Mouse (Mus musculus) CH12.LX (cell line): Measurements from ENCODE around the gene Sfta2. TPM values are rescaled to one million over a fixed set of nuclear protein-coding genes. Genes with fewer than 3 reads are reported as not detected.
A peak's percentile ranks its signal among the peaks of the same experiment; 100 is the strongest.

Experiments used
- DNase-seq: peaks from one replicate; pipeline ENCODE4 v3.0.0-alpha.2; 2013; ENCODE audit errors: extremely low read depth
- H3K27ac ChIP-seq: 2 replicates; pipeline ENCODE4 v1.5.1; 2012; ENCODE audit warnings: low read depth, mild to moderate bottlenecking, control low read depth, moderate library complexity; ENCODE audit not compliant: insufficient read depth
- H3K27me3 ChIP-seq: replicated peaks from 2 replicates; pipeline ENCODE3; 2012; ENCODE audit warnings: inconsistent platforms
- H3K36me3 ChIP-seq, 2 experiments: replicated peaks in 1 of 2; 2 replicates each; pipeline versions ENCODE3 to v1.6.1; 2012; ENCODE audit warnings: inconsistent platforms in 1 of 2, low read length in 1 of 2, mild to moderate bottlenecking in 1 of 2, mixed read lengths in 1 of 2, moderate library complexity in 1 of 2; ENCODE audit not compliant: control insufficient read depth in 1 of 2, insufficient read depth in 1 of 2
- H3K4me1 ChIP-seq, 2 experiments: 2 replicates each; pipeline ENCODE4 v1.6.1; 2012; ENCODE audit warnings: inconsistent platforms in 1 of 2, moderate library complexity in 1 of 2; ENCODE audit not compliant: insufficient read depth in 2 of 2, control insufficient read depth in 1 of 2
- H3K4me2 ChIP-seq: 2 replicates; pipeline ENCODE4 v1.6.1; 2012; ENCODE audit warnings: low read depth, mild to moderate bottlenecking, control low read depth; ENCODE audit not compliant: poor library complexity, insufficient read depth, severe bottlenecking
- H3K4me3 ChIP-seq, 3 experiments: fragments of 150-350 bp in 1 of 3; sonication (generic) in 1 of 3; replicated peaks in 1 of 3; 2 replicates each; pipeline versions ENCODE3 to v1.5.1; 2011 to 2012; ENCODE audit warnings: low read depth in 2 of 3, low read length in 2 of 3, mild to moderate bottlenecking in 2 of 3, moderate library complexity in 2 of 3, control low read depth in 1 of 3, improper control_type of control experiment in 1 of 3, inconsistent platforms in 1 of 3, mixed read lengths in 1 of 3; ENCODE audit not compliant: poor library complexity in 1 of 3
- H3K79me2 ChIP-seq: replicated peaks from 2 replicates; pipeline ENCODE4 v1.6.1; 2012; ENCODE audit warnings: mild to moderate bottlenecking, moderate library complexity; ENCODE audit not compliant: control insufficient read depth, poor library complexity, insufficient read depth, severe bottlenecking; ENCODE audit errors: extremely low read depth
- H3K9ac ChIP-seq: 2 replicates; pipeline ENCODE4 v1.6.1; 2012; ENCODE audit warnings: low read depth, mild to moderate bottlenecking, control low read depth, moderate library complexity; ENCODE audit not compliant: insufficient read depth
- H3K9me3 ChIP-seq: replicated peaks from 2 replicates; pipeline ENCODE3; 2012; ENCODE audit warnings: low read length, inconsistent platforms, mixed read lengths
- BHLHE40 ChIP-seq: IDR thresholded peaks from 2 replicates; pipeline ENCODE4 v1.6.1; 2011; ENCODE audit warnings: mild to moderate bottlenecking, low read depth, low read length, improper control_type of control experiment
- CHD2 ChIP-seq: IDR thresholded peaks from 2 replicates; pipeline ENCODE4 v1.6.1; 2011; ENCODE audit warnings: low read length, improper control_type of control experiment
- CTCF ChIP-seq, 2 experiments: IDR thresholded peaks in 1 of 2; conservative IDR thresholded peaks in 1 of 2; 2 replicates each; pipeline ENCODE4 v1.5.1; 2011 to 2012; ENCODE audit warnings: low read depth in 2 of 2, low read length in 2 of 2, improper control_type of control experiment in 1 of 2, inconsistent platforms in 1 of 2, mild to moderate bottlenecking in 1 of 2, moderate library complexity in 1 of 2
- E2F4 ChIP-seq: IDR thresholded peaks from 2 replicates; pipeline ENCODE4 v1.6.1; 2011; ENCODE audit warnings: low read depth, low read length, improper control_type of control experiment; ENCODE audit not compliant: insufficient replicate concordance
- ELF1 ChIP-seq: IDR thresholded peaks from 2 replicates; pipeline ENCODE4 v1.6.1; 2014; ENCODE audit warnings: low read depth, mild to moderate bottlenecking, inconsistent platforms, low read length, improper control_type of control experiment
- EP300 ChIP-seq: IDR thresholded peaks from 2 replicates; pipeline ENCODE4 v1.6.1; 2011; ENCODE audit warnings: low read length, improper control_type of control experiment
- ETS1 ChIP-seq: conservative IDR thresholded peaks from 2 replicates; pipeline ENCODE4 v1.6.1; 2012; ENCODE audit warnings: low read depth, mild to moderate bottlenecking, inconsistent platforms, low read length, improper control_type of control experiment, moderate library complexity
- GABPA ChIP-seq: IDR thresholded peaks from 2 replicates; pipeline ENCODE4 v1.6.1; 2012; ENCODE audit warnings: low read depth, low read length, improper control_type of control experiment, inconsistent platforms; ENCODE audit not compliant: insufficient replicate concordance
- HCFC1 ChIP-seq: IDR thresholded peaks from 2 replicates; pipeline ENCODE4 v1.6.1; 2012; ENCODE audit warnings: low read depth, mild to moderate bottlenecking, inconsistent platforms, low read length, improper control_type of control experiment
- IRF4 ChIP-seq: IDR thresholded peaks from 2 replicates; pipeline ENCODE4 v1.6.1; 2014; ENCODE audit warnings: low read depth, mild to moderate bottlenecking, inconsistent platforms, low read length, improper control_type of control experiment
- JUN ChIP-seq: IDR thresholded peaks from 2 replicates; pipeline ENCODE4 v1.6.1; 2011; ENCODE audit warnings: low read depth, mild to moderate bottlenecking, low read length, improper control_type of control experiment, moderate library complexity; ENCODE audit not compliant: insufficient read depth
- JUND ChIP-seq: conservative IDR thresholded peaks from 2 replicates; pipeline ENCODE4 v1.6.1; 2011; ENCODE audit warnings: low read depth, low read length, improper control_type of control experiment
- KAT2A ChIP-seq: IDR thresholded peaks from 2 replicates; pipeline ENCODE4 v1.6.1; 2012; ENCODE audit warnings: low read length, improper control_type of control experiment, inconsistent platforms; ENCODE audit not compliant: insufficient replicate concordance
- MAX ChIP-seq: IDR thresholded peaks from 2 replicates; pipeline ENCODE4 v1.6.1; 2011; ENCODE audit warnings: low read length, improper control_type of control experiment
- MAZ ChIP-seq: IDR thresholded peaks from 2 replicates; pipeline ENCODE4 v1.6.1; 2012; ENCODE audit warnings: low read depth, mild to moderate bottlenecking, inconsistent platforms, low read length, improper control_type of control experiment, moderate library complexity
- MEF2A ChIP-seq: IDR thresholded peaks from 2 replicates; pipeline ENCODE4 v1.6.1; 2014; ENCODE audit warnings: low read depth, mild to moderate bottlenecking, inconsistent platforms, low read length, improper control_type of control experiment, borderline replicate concordance
- MXI1 ChIP-seq: IDR thresholded peaks from 2 replicates; pipeline ENCODE4 v1.6.1; 2011; ENCODE audit warnings: mild to moderate bottlenecking, low read depth, low read length, improper control_type of control experiment
- MYC ChIP-seq: IDR thresholded peaks from 2 replicates; pipeline ENCODE4 v1.6.1; 2011; ENCODE audit warnings: low read depth, mild to moderate bottlenecking, improper control_type of control experiment, low read length
- NELFE ChIP-seq: IDR thresholded peaks from 2 replicates; pipeline ENCODE4 v1.6.1; 2011; ENCODE audit warnings: low read depth, low read length, improper control_type of control experiment
- NRF1 ChIP-seq: IDR thresholded peaks from 2 replicates; pipeline ENCODE4 v1.6.1; 2014; ENCODE audit warnings: low read depth, mild to moderate bottlenecking, inconsistent platforms, low read length, improper control_type of control experiment, moderate library complexity
- PAX5 ChIP-seq: IDR thresholded peaks from 2 replicates; pipeline ENCODE4 v1.6.1; 2012; ENCODE audit warnings: low read length, inconsistent platforms, mixed read lengths
- POLR2A ChIP-seq: IDR thresholded peaks from 2 replicates; pipeline ENCODE4 v1.6.1; 2011; ENCODE audit warnings: low read depth, mild to moderate bottlenecking, improper control_type of control experiment, low read length
- POLR2AphosphoS2 ChIP-seq: IDR thresholded peaks from 2 replicates; pipeline ENCODE4 v1.6.1; 2011; ENCODE audit warnings: low read depth, low read length, improper control_type of control experiment
- RAD21 ChIP-seq: IDR thresholded peaks from 2 replicates; pipeline ENCODE4 v1.6.1; 2011; ENCODE audit warnings: low read depth, mild to moderate bottlenecking, low read length, improper control_type of control experiment, moderate library complexity
- RCOR1 ChIP-seq: conservative IDR thresholded peaks from 2 replicates; pipeline ENCODE4 v1.6.1; 2012; ENCODE audit warnings: low read depth, mild to moderate bottlenecking, inconsistent platforms, low read length, improper control_type of control experiment
- SIN3A ChIP-seq: IDR thresholded peaks from 2 replicates; pipeline ENCODE4 v1.6.1; 2012; ENCODE audit warnings: low read length, improper control_type of control experiment, inconsistent platforms
- SMC3 ChIP-seq: IDR thresholded peaks from 2 replicates; pipeline ENCODE4 v1.6.1; 2011; ENCODE audit warnings: low read depth, low read length, improper control_type of control experiment
- TBP ChIP-seq: conservative IDR thresholded peaks from 2 replicates; pipeline ENCODE4 v1.6.1; 2011; ENCODE audit warnings: low read depth, low read length, improper control_type of control experiment
- TCF12 ChIP-seq: IDR thresholded peaks from 2 replicates; pipeline ENCODE4 v1.6.1; 2014; ENCODE audit warnings: low read depth, mild to moderate bottlenecking, inconsistent platforms, low read length, improper control_type of control experiment
- UBTF ChIP-seq: IDR thresholded peaks from 2 replicates; pipeline ENCODE4 v1.6.1; 2012; ENCODE audit warnings: low read depth, mild to moderate bottlenecking, inconsistent platforms, low read length, improper control_type of control experiment, moderate library complexity
- USF1 ChIP-seq: IDR thresholded peaks from 2 replicates; pipeline ENCODE4 v1.6.1; 2014; ENCODE audit warnings: low read depth, mild to moderate bottlenecking, inconsistent platforms, low read length, improper control_type of control experiment
- ZC3H11A ChIP-seq: IDR thresholded peaks from 2 replicates; pipeline ENCODE4 v1.6.1; 2012; ENCODE audit warnings: low read depth, mild to moderate bottlenecking, inconsistent platforms, low read length, improper control_type of control experiment
- ZKSCAN1 ChIP-seq: IDR thresholded peaks from 2 replicates; pipeline ENCODE4 v1.6.1; 2012; ENCODE audit warnings: low read depth, inconsistent platforms, low read length, improper control_type of control experiment, borderline replicate concordance
- ZNF384 ChIP-seq: IDR thresholded peaks from 2 replicates; pipeline ENCODE4 v1.6.1; 2012; ENCODE audit warnings: low read depth, low read length, improper control_type of control experiment, inconsistent platforms
- dilution Hi-C: fragments of 300-500 bp; cut with MboI; formaldehyde crosslinking; loops from 2 replicates; pipeline ENCODE4 v1.14.3; 2020; ENCODE audit warnings: low sequenced_read_pairs; ENCODE audit not compliant: extremely low pct_unique_long_range_greater_than_20kb, extremely low pct_ligation_motif_present
- in situ Hi-C: fragments of 300-500 bp; cut with MboI; formaldehyde crosslinking; loops from 3 replicates; pipeline ENCODE4 v1.14.3; 2019; ENCODE audit warnings: low sequenced_read_pairs, low pct_ligation_motif_present, low pct_unique_long_range_greater_than_20kb, mixed read lengths
- polyA plus RNA-seq: library from polyadenylated mRNA; unstranded; fragments of >175 nt; gene quantifications from 2 replicates; pipeline ENCODE4 v1.2.1, GENCODE M21; 2012; ENCODE audit warnings: low read depth; ENCODE audit not compliant: insufficient read length
- total RNA-seq, 2 experiments: library from RNA; depleted of rRNA; stranded (reverse); fragments of 300-350 nt in 1 of 2; fragments of >200 nt in 1 of 2; gene quantifications; 2 replicates each; pipeline ENCODE4 v1.2.3; 2012 to 2014

Gene Sfta2
- total and polyA plus RNA-seq, 3 experiments, result not detected

DNA sequence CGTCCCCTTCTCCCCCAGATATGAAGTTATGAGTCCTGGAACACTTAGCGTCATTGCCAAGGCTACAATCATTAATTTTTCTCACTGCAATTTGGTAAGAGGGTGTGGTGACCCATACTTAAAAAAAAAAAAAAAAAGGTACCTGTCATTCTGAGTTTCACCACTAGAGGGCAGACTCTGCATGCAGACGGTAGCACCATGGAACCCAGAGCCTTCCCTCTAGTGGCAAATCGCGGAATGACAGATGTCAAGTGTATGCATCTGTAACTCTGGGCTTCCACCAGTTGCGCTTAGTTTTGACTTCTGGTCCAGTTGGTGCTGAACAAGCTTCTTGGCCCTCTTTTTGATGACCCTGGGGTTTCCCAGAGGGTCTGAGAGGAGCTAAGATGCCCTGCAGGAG is 23.1 kb upstream of the Sfta2 start:
- dilution Hi-C loops, result no loop called here
- no peaks in the 10 kb centered on the region for H3K79me2 ChIP-seq
- H3K4me1 ChIP-seq, result peaks cover 0 to 8% of the 10 kb centered on the region in 2 experiments; a peak in 2 of 4 replicates
- peaks cover 7% of the 10 kb centered on the region for H3K27me3 ChIP-seq
- no peak overlapping the region for H3K9ac ChIP-seq
- H3K4me2 ChIP-seq, result no peak overlapping the region
- peaks cover 5% of the 10 kb centered on the region for H3K9me3 ChIP-seq
- H3K36me3 ChIP-seq, result no peaks in the 10 kb centered on the region
- H3K4me3 ChIP-seq, result no peak overlapping the region
- H3K27ac ChIP-seq, result no peak overlapping the region
- in situ Hi-C loops, result no loop called here
- peak; percentile 88 for DNase-seq
- no peak for TF ChIP-seq MYC
- TF ChIP-seq CTCF (conservative IDR thresholded peaks at IDR 0.05 in 1 of 2, IDR thresholded peaks at IDR 0.05 in 1 of 2; ENCODE audit: low read depth in 2 of 2, low read length in 2 of 2), result peak; percentile 99
- TF ChIP-seq IRF4, result peak; percentile 32; the same call in 1 of the 2 replicates
- no peak for TF ChIP-seq MAX
- no peak for TF ChIP-seq RCOR1
- TF ChIP-seq CHD2, result no peak
- no peak for TF ChIP-seq TBP
- TF ChIP-seq UBTF, result no peak
- peak; percentile 75 for TF ChIP-seq SMC3
- TF ChIP-seq JUN, result no peak
- peak; percentile 46; the same call in 1 of the 2 replicates for TF ChIP-seq TCF12
- peak; percentile 63; the same call in 1 of the 2 replicates for TF ChIP-seq NELFE
- TF ChIP-seq GABPA, result no peak
- no peak for TF ChIP-seq NRF1
- no peak for TF ChIP-seq POLR2A
- TF ChIP-seq PAX5, result no peak
- peak; percentile 98 for TF ChIP-seq ZNF384
- peak; percentile 32; the same call in 1 of the 2 replicates for TF ChIP-seq ZC3H11A
- TF ChIP-seq USF1, result no peak
- no peak for TF ChIP-seq MAZ
- no peak for TF ChIP-seq E2F4
- TF ChIP-seq HCFC1, result peak; percentile 37
- TF ChIP-seq JUND, result no peak; the same call in 1 of the 2 replicates
- no peak for TF ChIP-seq ELF1
- no peak for TF ChIP-seq KAT2A
- no peak for TF ChIP-seq BHLHE40
- TF ChIP-seq MXI1, result no peak
- peak; percentile 23; the same call in 1 of the 2 replicates for TF ChIP-seq SIN3A
- TF ChIP-seq RAD21, result peak; percentile 50
- TF ChIP-seq EP300, result no peak
- TF ChIP-seq ZKSCAN1, result no peak
- TF ChIP-seq POLR2AphosphoS2, result no peak
- no peak for TF ChIP-seq ETS1
- TF ChIP-seq MEF2A, result 0 out of 2 replicates have a peak, but pooled peaks have one; percentile 46
- TF ChIP-seq, all 38 proteins: peak for 11
